Comparison of ENCODE assay signal across 11 mouse cellular contexts in genomic region chr15:82941733-82942132, GRCm38 (mm10). TPM values are rescaled to one million over a fixed set of nuclear protein-coding genes. Genes with fewer than 3 reads are reported as not detected.
DNase-seq lines count a peak whose midpoint lies in the region; ATAC-seq lines count a peak whose summit lies in the region.
"Had no signal": no experiment of that assay in that cellular context is flagged by ENCODE, and none has a peak within 500 bp of the region (broad histone marks: within the 10 kb centered on the region; RNA-seq: fewer than 3 reads in every experiment).

No protein-coding gene starts in this region.

- no peaks in the 10 kb centered on the region for H3K9me3 ChIP-seq in midbrain, embryonic 11.5 days (ENCODE audit: control insufficient read depth, low read length)
- H3K9me3 ChIP-seq: liver, embryonic 13.5 days had no signal

- H3K27ac ChIP-seq in midbrain, embryonic 11.5 days (ENCODE audit: low read depth, low read length) = no peak overlapping the region
- H3K27ac ChIP-seq: heart, adult 2 months; liver, embryonic 13.5 days had no signal

- no peaks in the 10 kb centered on the region for H3K27me3 ChIP-seq in midbrain, embryonic 11.5 days (ENCODE audit: control insufficient read depth, insufficient read depth, low read length)

- WGBS in midbrain, embryonic 11.5 days = 57% methylated on average over 8 of the region's 8 CpGs

- H3K36me3 ChIP-seq in midbrain, embryonic 11.5 days (ENCODE audit: control insufficient read depth, insufficient read depth, low read length) = no peaks in the 10 kb centered on the region
- H3K36me3 ChIP-seq: liver, embryonic 13.5 days had no signal

- H3K4me2 ChIP-seq in midbrain, embryonic 11.5 days = no peak overlapping the region
- H3K4me2 ChIP-seq: liver, embryonic 13.5 days had no signal

- H3K4me1 ChIP-seq in midbrain, embryonic 11.5 days (ENCODE audit: control insufficient read depth, insufficient read depth, low read length) = peaks cover 13% of the 10 kb centered on the region
- H3K4me1 ChIP-seq: liver, embryonic 13.5 days had no signal

- H3K9ac ChIP-seq in midbrain, embryonic 11.5 days (ENCODE audit: low read length) = no peak overlapping the region
- H3K9ac ChIP-seq: liver, embryonic 13.5 days had no signal

- ATAC-seq in midbrain, embryonic 11.5 days (ENCODE audit: low FRiP score) = 0 out of 2 replicates have a peak, but pooled peaks have one; percentile 14
- ATAC-seq in erythroid progenitor cell, adult 5-6 weeks (replicated peaks; ENCODE audit: low FRiP score, poor library complexity, severe bottlenecking) = no peak
- ATAC-seq in inflammation-experienced regulatory T-cells, adult 6 months = no peak

- H3K4me3 ChIP-seq in midbrain, embryonic 11.5 days (ENCODE audit: low read depth, low read length) = no peak overlapping the region
- H3K4me3 ChIP-seq: heart, adult 2 months; liver, embryonic 13.5 days had no signal

- DNase-seq in left cerebral cortex, adult 11 months (ENCODE audit: low spot score) = peak; percentile 74
- DNase-seq in left cerebral cortex, postnatal 4 days = no peak
- peak; percentile 75 to 83 for DNase-seq in frontal cortex, adult 2 months (ENCODE audit: extremely low spot score in 1 of 2, low spot score in 1 of 2)
- DNase-seq in midbrain, embryonic 11.5 days (ENCODE audit: low spot score, missing footprints) = no peak
- peak; percentile 80 to 87 for DNase-seq in right cerebral cortex, postnatal 36 days (ENCODE audit: low spot score in 2 of 2)
- no peak for DNase-seq in adrenal gland, adult 18-20 months (ENCODE audit: low spot score in 2 of 2)
- DNase-seq: heart, adult 2 months; liver, embryonic 13.5 days; thymus, postnatal 14 days had no signal

- intact Hi-C loops in left cerebral cortex, postnatal 4 days (cut with DNase I) = no loop called here

RNA-seq across cellular contexts. Expression of gene Tcf20, which starts 45.9 kb away (rescaled TPM):
- total RNA-seq in left cerebral cortex, postnatal 4 days (2021) = 100 to 1,000 TPM; 142 to 145 TPM
- 31.3 and 38.3 TPM in 2 replicates for polyA plus RNA-seq in frontal cortex, adult 2 months (2012; rRNA removed)
- polyA plus RNA-seq in midbrain, embryonic 11.5 days (2014; fragmentation: Nextera tagmentation; extraction: Ambion mirVana) = 12.3 and 13.5 TPM in 2 replicates
- 10 to 100 TPM; 84.4 to 91.1 TPM for total RNA-seq in adrenal gland, adult 18-20 months (2021)
- 35.0 and 36.0 TPM in 2 replicates for total RNA-seq in erythroid progenitor cell, adult 5-6 weeks (2015; ENCODE audit: low replicate concordance)
- total RNA-seq in erythroid progenitor cell, adult 5-6 weeks (2017; ENCODE audit: low replicate concordance) = 51.7 and 55.5 TPM in 2 replicates
- polyA plus RNA-seq in inflammation-experienced regulatory T-cells, adult 6 months (2017; shearing (Covaris generic)) = 10 to 100 TPM; 13.1 to 21.1 (median 13.8) TPM

Comparison
In these comparisons a context has a peak if more than half of its experiments do, and no peak if none do; other contexts are left out.
1. DNase-seq: peak in left cerebral cortex, adult 11 months (single experiment), frontal cortex, adult 2 months (2 of 2) and right cerebral cortex, postnatal 36 days (2 of 2); none in left cerebral cortex, postnatal 4 days (single experiment), midbrain, embryonic 11.5 days (single experiment) and adrenal gland, adult 18-20 months (0 of 2).